Mouse (Mus musculus) testis, adult 2 months (tissue): ENCODE results near the gene Tmem208.

Experiments
- CTCF ChIP-seq: fragments of 200-500 bp; IDR thresholded peaks from 2 replicates; pipeline ENCODE4 v1.5.1; 2012; ENCODE audit warnings: low read depth, mild to moderate bottlenecking, inconsistent platforms, low read length, moderate library complexity; ENCODE audit not compliant: control insufficient read depth, insufficient read depth, insufficient replicate concordance
- POLR2A ChIP-seq: fragments of 200-500 bp; IDR thresholded peaks from 2 replicates; pipeline ENCODE4 v1.6.1; 2012; ENCODE audit warnings: low read depth, mild to moderate bottlenecking, inconsistent platforms, low read length, moderate library complexity; ENCODE audit not compliant: control insufficient read depth

DNA sequence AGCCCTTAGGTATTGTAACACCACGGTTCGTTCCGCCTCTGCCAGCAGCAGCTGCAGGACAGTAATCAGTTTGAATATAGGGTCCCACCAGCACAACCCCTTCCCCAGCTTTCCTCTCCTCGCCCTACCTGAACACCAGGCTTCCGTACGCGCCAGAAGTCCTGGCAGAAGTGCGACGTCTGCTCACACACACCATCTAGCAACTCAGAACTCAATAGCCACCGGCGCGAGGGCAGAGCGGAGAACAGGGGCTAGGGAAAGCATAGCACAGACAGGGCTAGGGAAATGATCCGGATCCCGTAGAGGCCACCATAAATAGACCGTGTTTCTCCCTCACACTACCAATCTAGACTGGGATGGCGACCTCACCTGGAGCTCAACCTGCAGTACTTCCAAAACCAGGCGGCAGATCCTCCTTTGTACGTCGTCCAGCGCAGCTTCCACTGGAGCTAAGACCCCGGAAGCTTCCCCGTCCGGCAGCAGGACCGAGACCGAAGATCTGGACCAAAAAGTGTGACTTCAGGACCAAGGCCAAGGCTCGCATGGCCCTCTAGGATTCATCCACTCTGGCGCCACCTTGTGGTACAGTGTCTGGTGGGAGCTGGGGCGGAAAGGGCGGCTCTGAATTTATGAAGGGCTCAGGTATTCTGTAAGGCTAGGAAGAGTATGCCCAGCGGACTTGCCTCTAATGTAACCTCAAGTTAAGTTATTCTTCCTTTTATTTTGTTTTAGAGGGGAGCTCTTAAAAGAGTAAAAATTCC lies 35.4 kb upstream of the Tmem208 start:
- peak; percentile 89 for TF ChIP-seq CTCF
- no peak for TF ChIP-seq POLR2A
